Mouse (Mus musculus) CH12F3 (cell line): ENCODE results near the gene Mkrn3.

Source experiments
- in situ Hi-C: fragments of 300-500 bp; cut with MboI; formaldehyde crosslinking; loops from 2 replicates; pipeline ENCODE4 v1.14.3; 2020; ENCODE audit warnings: low sequenced_read_pairs

Mkrn3 gene

GRCm38 (mm10) chr7:62382391-62382790, 37.5 kb downstream of the Mkrn3 start:
- in situ Hi-C loops, result no loop called here

GRCm38 (mm10) chr7:62378529-62378928, 41.4 kb downstream of the Mkrn3 start:
- in situ Hi-C loops, result no loop called here

GRCm38 (mm10) chr7:62377313-62377712, 42.6 kb downstream of the Mkrn3 start:
- in situ Hi-C loops, result no loop called here

- in situ Hi-C loops, result no loop called here
These were observed 43.2 kb downstream of the Mkrn3 start, which contains the start of gene Magel2 for GRCm38 (mm10) chr7:62376510-62377304. Gene Magel2, plus strand, starts transcription at chr7:62377010.

DNA sequence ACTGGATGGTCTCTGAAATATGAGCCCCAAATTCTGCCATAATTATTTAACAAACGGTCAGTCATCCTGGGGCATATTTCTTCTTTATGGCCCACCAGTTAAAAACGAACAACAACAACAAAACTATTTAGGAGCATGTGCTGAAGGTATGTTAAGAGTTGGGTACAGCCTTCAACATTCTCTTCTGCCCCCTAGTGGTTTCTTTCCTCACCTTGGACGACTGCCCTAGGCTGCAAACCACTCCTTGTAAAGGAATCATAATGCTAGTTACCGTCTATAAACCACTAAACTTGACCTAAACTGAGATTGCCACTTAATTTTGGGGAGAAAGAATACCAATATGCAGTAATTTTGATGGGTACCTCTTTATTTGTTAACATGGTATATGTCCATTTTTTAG, 44.3 kb downstream of the Mkrn3 start:
- in situ Hi-C loops, result no loop called here
